Mouse (Mus musculus): ENCODE measurements at regions not wholly inside any gene's neighbourhood (a gene's known extent, or its start where the extent isn't known, plus 50 kb on each side); places are given as distances from the start of the nearest gene placed in this dataset.

GRCm38 (mm10) chr12:67325799-67326198, 103.5 kb upstream of the Mdga2 start:
- TF ChIP-seq MAFK (IDR thresholded peaks at IDR 0.05; ENCODE audit: insufficient read depth, low read depth, low read length) (no peak), CHD2 (IDR thresholded peaks at IDR 0.05; ENCODE audit: low read depth, low read length) (no peak), ZC3H11A (IDR thresholded peaks at IDR 0.05; ENCODE audit: borderline replicate concordance, low read depth, low read length) (no peak)
